Mouse (Mus musculus) T-helper 1 cell (primary cell): Measurements from ENCODE around the gene Msx1.
"Not testable (repeated sequence)": the region's sequence is repeated elsewhere in the genome, so short reads cannot be mapped to it uniquely, and the experiment has no call there.

ENCODE experiments used
- in situ Hi-C: fragments of 300-600 bp; cut with MboI, MseI; formaldehyde crosslinking; loops from one replicate; pipeline ENCODE4 v1.15.1; 2025; ENCODE audit warnings: high pct_unique_total_duplicates

Gene Msx1

GRCm38 (mm10) chr5:37824461-37824795 is at the start of gene Msx1:
Gene Msx1, minus strand, starts transcription at chr5:37824583.
- in situ Hi-C loops, result loop anchor here (25.0 kb wide), 1 partner anchor 912 kb away; no protein-coding TSS in a partner anchor

GRCm38 (mm10) chr5:37865471-37865870 is 41.1 kb upstream of the Msx1 start:
- in situ Hi-C loops, result no loop called here

GRCm38 (mm10) chr5:37864309-37864708 is 39.9 kb upstream of the Msx1 start:
- in situ Hi-C loops, result no loop called here

GRCm38 (mm10) chr5:37860846-37861245 is 36.5 kb upstream of the Msx1 start:
- in situ Hi-C loops, result no loop called here

DNA sequence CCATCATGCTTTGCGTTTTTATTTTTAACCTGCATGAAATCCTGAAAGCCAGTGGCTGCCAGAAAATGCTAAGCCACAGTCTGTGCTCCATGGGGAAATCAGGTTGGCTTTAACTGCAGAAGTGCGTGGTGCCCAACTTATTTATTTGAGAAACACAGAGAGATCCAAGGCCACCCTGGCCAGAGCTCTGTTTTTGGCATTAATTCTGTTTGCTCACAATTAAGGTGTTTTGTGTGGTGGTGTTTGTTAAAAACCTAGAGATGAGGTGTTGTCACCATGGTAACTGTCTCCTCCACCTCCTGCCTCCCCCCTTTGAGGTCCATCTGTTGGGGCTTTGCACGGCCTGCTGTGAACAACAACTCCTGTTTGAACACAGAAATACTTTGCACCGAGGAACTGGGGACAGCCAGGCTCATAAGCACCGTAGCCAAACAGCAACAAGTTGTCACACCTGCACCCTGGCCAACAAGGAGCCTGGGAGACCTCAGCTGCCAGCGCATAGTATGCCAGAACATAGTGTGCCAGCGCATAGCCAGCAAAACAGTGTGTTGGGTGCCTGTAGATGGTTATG is 35.9 kb upstream of the Msx1 start:
- in situ Hi-C loops, result no loop called here

- in situ Hi-C loops, result no loop called here
These were observed 33.6 kb upstream of the Msx1 start for GRCm38 (mm10) chr5:37857763-37858545.

DNA sequence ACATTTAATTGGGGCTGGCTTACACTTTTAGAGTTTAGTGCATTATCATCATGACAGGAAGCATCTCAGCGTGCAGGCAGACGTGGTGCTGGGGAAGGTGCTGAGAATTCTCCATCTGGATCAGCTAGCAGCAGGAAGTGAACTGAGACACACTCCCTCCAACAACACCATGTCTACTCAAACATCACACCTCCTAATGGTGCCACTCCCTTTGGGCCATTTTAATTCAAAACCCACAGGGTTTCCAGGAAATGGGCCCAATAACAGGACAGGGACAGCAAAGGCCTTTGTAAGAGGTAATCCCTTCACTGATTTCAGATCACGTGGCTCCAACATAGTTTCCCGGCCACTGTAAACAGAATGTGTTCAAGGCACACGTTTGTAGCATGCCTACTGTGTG is 31.7 kb upstream of the Msx1 start:
- in situ Hi-C loops, result no loop called here

DNA sequence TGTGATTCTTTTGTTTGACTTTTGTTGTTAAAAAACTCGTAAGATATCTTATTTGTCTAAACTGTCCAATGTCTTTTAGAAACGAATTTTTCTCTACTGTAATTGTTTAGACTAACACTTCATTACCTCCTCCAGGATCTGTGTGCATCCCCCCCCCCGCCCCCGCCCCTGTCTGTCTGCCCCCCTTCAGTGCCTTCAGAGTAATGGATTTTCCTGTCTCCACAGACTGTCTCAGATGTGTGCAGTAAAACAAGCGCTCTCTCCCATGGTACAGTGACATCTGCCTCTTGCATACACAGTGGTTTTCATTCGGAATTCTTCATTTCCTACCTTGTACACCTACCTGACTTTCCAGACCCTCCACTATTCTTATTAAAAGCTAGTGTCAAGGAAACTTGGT is 29.9 kb upstream of the Msx1 start:
- in situ Hi-C loops, result no loop called here

GRCm38 (mm10) chr5:37851305-37851982 is 27.1 kb upstream of the Msx1 start:
- in situ Hi-C loops, result no loop called here

DNA sequence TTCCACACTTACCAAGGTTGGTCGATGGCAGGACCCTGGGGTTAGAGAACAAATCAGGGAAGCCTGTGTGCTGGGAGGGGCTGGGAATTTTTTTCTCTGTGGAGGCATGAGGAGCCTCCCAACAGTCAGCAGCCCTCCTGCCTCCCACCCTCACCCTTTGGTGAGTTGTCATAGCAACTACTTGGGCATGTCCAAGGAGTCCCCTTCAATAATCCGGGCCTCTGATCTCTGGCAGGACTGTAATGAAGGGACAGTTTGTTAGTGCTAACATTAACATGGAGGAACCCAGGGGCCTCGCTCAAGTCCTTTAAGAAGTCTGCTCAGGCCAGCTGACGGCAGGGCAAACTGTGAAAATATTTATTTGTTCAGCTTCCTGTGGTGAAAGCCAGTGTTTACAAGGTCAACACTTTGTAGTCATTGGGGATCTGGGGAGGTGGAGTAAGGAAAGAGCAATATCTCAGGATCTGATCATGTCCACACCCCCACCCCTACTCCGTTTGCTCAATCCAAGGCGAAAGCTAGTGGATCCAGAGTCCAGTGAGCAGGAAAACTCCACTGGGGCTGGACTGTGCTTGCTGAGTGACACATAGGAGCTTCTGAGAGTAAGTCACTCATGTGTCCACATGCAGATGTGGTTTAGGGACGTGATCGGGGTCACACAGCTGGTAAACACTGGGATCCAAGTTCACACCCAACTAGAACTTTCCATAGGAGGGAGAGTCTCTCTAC is 24.8 kb upstream of the Msx1 start:
- in situ Hi-C loops, result no loop called here

GRCm38 (mm10) chr5:37836267-37836646 is 11.9 kb upstream of the Msx1 start:
- in situ Hi-C loops, result no loop called here

GRCm38 (mm10) chr5:37835590-37836266 is 11.3 kb upstream of the Msx1 start:
- in situ Hi-C loops, result no loop called here

DNA sequence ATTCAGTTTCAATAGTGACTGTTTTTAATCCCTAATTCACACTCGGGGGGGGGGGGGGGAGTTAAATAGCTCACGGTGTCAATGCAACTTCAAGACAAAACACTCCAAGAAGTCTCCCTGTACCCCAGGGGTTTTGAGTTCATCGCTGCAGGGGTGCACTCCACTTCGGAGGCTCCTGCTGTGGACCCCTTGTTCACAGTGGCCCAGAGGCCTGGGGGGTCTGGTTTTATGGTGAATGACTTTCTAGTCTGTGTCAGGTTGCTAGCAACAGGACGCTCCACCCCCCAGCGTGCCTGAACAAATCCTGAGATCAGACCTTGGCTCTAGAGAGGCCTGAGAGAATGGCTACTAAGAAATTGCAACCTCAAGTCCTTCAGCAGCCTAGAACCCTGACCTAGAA is 8.4 kb upstream of the Msx1 start:
- in situ Hi-C loops, result no loop called here

DNA sequence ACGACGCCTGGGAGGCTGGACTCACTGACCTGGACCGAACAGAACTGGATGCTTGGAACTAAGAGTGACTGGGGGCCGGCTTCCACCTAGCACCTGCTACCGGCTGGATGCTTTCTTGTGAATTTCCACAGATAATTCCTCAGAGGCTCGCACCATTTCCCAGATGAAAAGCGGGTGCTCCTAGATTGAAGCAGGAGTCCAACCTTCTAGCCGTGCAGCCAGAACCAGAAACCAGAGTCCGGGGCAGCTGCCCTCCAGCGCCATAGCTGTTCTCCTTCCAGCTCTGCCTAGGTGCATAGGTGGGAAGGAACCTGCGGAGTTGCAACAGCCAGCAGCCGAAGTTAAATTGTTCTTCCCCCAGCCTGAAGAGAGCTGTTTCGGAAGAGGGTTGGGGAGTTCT is 7.6 kb upstream of the Msx1 start:
- in situ Hi-C loops, result no loop called here

- in situ Hi-C loops, result not testable (repeated sequence)
These were observed 6.1 kb upstream of the Msx1 start for GRCm38 (mm10) chr5:37830436-37830835.

- in situ Hi-C loops, result no loop called here
These were observed 5.5 kb upstream of the Msx1 start for GRCm38 (mm10) chr5:37829926-37830325.

GRCm38 (mm10) chr5:37829296-37829670 is 4.9 kb upstream of the Msx1 start:
- in situ Hi-C loops, result no loop called here

DNA sequence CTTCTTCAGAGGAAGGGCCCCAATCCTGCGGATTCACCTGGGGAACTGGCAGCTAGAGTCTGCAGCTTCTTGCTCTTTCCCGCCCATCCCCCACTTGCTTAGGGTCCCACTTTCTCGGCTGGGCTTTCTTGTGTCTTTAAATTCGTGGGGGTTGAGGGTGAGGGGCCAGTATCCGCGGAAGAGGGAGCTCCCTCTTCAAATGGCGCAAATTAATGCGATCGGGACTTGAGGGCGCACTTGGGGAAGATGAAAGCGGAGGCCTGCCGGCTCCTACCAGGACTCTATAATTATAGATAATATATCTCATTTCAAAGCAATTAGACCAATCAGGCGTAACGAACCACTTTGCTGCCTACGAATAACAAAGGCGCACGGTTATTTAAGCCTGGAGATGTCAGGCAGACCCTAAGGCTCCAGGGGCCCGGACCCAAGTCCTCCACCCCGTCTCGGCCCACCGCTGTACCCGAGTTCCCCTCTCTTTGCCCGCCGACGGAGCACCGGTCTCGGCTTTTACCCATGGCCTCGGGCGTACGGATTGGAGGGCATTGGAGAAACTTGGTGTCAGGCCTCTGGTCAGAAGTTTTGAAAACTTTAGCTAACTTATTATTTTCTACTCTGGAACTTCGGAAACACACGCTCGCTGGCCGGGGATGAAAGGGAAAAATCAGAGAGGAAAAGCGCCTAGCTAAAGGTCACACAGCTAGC is 4.4 kb upstream of the Msx1 start:
- in situ Hi-C loops, result no loop called here

GRCm38 (mm10) chr5:37828001-37828400 is 3.6 kb upstream of the Msx1 start:
- in situ Hi-C loops, result no loop called here

- in situ Hi-C loops, result no loop called here
These were observed 3.2 kb upstream of the Msx1 start for GRCm38 (mm10) chr5:37827626-37827950.
